Mouse (Mus musculus): ENCODE data around the gene Fzd7.

Fzd7 gene

GRCm38 (mm10) chr1:59502355-59502754 lies 20.1 kb downstream of the Fzd7 start:
- no peak for DNase-seq (ENCODE audit: low spot score)

- no peak for DNase-seq (ENCODE audit: low spot score)
Measured at GRCm38 (mm10) chr1:59503659-59504301, 21.6 kb downstream of the Fzd7 start.

- DNase-seq (ENCODE audit: low spot score): no peak
Measured at GRCm38 (mm10) chr1:59504302-59504700, 22.1 kb downstream of the Fzd7 start.

- DNase-seq (ENCODE audit: low spot score): peak; percentile 14
Measured at GRCm38 (mm10) chr1:59508463-59509139, 26.4 kb downstream of the Fzd7 start.

GRCm38 (mm10) chr1:59511566-59512270 lies 29.5 kb downstream of the Fzd7 start:
- no peak for DNase-seq (ENCODE audit: low spot score)

- DNase-seq (ENCODE audit: low spot score): peak; percentile 68
Measured at GRCm38 (mm10) chr1:59516026-59516917, 34.0 kb downstream of the Fzd7 start, which contains the start of gene Gm973. Gene Gm973 (plus strand): TSS chr1:59516264.

GRCm38 (mm10) chr1:59520226-59520837 lies 38.1 kb downstream of the Fzd7 start:
- no peak for DNase-seq (ENCODE audit: low spot score)

GRCm38 (mm10) chr1:59522456-59522855 lies 40.2 kb downstream of the Fzd7 start:
- DNase-seq (ENCODE audit: low spot score): no peak

GRCm38 (mm10) chr1:59523378-59523958 lies 41.2 kb downstream of the Fzd7 start:
- no peak for DNase-seq (ENCODE audit: low spot score)

GRCm38 (mm10) chr1:59524071-59524470 lies 41.8 kb downstream of the Fzd7 start:
- DNase-seq (ENCODE audit: low spot score): peak; percentile 12

- DNase-seq (ENCODE audit: low spot score): no peak
Measured at GRCm38 (mm10) chr1:59524759-59525158, 42.5 kb downstream of the Fzd7 start.

GRCm38 (mm10) chr1:59527219-59527618 lies 45.0 kb downstream of the Fzd7 start:
- DNase-seq (ENCODE audit: low spot score): no peak

- peak; percentile 58 for DNase-seq (ENCODE audit: low spot score)
Measured at GRCm38 (mm10) chr1:59534976-59535810, 53.0 kb downstream of the Fzd7 start.

All from layer of hippocampus, adult 11-12 months (tissue).